Mouse (Mus musculus) brain, embryonic 18.5 days (tissue): Measurements from ENCODE around the gene Npw.
"Not testable (repeated sequence)": the region's sequence is repeated elsewhere in the genome, so short reads cannot be mapped to it uniquely, and the experiment has no call there.

Experiments
- DNase-seq: peaks from one replicate; pipeline ENCODE4 v3.0.0-alpha.2; 2012; ENCODE audit warnings: low read depth, low spot score

Npw gene

GRCm38 (mm10) chr17:24671346-24671745 is 13.1 kb upstream of the Npw start:
- DNase-seq, result no peak

- DNase-seq, result no peak
These were observed 12.1 kb upstream of the Npw start for GRCm38 (mm10) chr17:24670246-24670844.

- peak; percentile 82 for DNase-seq
These were observed 11.4 kb upstream of the Npw start, which contains the start of gene Zfp598 for GRCm38 (mm10) chr17:24669545-24670245. TSS of gene Zfp598 (plus strand) at chr17:24669687.

GRCm38 (mm10) chr17:24669214-24669544 is 10.9 kb upstream of the Npw start:
- DNase-seq, result not testable (repeated sequence)

DNA sequence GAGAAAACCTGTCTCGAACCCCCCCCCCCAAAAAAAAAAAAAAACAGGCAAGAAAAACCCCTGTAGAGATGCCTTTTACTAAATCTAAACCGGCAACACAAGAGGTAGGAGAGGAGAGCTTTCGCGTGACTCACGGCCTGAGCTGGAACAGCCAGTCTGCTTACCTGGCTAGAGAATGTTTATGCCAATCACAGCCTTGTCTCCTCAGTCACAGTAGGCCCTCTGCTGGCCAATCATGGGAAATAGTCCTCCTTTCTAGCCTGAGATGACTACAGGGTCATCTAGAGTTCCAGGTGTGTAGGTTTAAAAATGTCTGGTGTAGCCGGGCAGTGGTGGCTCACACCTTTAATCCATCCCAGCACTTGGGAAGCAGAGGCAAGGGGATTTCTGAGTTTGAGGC is 9.2 kb upstream of the Npw start:
- no peak for DNase-seq

DNA sequence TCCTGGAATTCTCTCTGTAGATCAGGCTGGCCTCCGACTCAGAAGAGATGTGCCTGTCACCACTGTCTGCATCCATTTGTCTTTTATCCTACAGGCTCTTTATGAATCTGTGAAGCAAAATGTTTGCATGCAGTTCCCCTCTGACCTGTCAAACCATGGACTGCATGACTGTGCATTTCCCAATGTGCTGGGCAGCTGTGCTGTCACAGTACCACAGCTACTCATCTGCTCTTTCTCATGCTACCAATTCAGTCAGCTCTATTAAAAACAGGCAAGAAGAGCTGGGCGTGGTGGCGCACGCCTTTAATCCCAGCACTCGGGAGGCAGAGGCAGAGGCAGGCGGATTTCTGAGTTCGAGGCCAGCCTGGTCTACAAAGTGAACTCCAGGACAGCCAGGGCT is 8.8 kb upstream of the Npw start:
- not testable (repeated sequence) for DNase-seq

DNA sequence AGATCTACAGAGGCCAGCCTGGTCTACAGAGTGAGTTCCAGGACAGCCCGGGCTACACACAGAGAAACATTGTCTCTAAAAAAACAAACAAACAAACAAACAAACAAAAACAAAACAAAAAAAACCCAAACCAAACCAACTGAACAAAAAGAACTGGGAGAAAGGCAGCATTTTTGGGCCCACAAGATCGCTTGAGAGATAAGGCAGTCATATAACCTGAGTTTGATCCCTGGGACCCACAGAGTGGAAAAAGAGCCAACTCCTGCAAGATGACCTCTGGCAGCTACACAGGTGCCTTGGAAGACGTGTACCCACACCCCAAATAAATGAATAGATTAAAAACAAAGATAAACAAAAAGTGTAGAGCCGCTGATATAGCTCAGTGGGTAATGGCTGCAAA is 3.3 kb downstream of the Npw start:
- DNase-seq, result no peak

DNA sequence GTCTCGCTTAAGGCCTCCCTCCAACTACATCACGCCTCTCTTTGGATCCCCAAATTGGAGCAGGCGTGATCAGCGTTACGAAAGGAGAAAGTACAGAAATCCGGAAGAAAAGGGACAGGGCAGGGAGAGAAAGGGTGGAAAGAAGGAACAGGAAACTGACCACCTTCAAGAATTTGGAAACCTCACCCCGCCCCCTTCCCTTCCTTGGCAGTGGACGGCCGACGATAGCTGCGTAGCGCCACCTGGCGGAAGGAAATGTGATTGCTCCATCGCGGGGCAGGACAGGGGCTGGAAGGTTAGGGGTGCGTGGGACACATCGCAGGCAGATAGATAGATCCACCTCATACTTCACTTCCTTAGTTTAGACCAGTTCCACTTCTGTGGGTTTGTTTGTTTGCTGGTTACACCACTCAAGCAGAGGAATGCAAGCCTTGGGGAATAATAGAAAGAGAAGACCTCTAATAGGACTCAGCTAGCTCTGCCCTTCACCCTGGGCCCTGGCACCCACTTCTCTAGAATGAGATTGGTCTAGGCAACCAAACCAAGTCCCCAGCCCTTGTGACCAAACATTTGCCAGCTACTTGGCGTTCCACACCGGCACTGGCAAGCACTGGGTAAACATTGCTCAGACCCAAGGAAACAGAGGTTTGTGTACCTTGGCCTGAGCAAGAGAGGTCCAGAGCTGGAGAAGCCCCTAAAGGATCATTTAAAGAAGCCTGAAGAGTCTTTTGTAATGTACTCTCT is 4.1 kb downstream of the Npw start:
- no peak for DNase-seq

- no peak for DNase-seq
These were observed 6.4 kb downstream of the Npw start for GRCm38 (mm10) chr17:24651835-24652234.

GRCm38 (mm10) chr17:24650766-24651165 is 7.5 kb downstream of the Npw start:
- no peak for DNase-seq

DNA sequence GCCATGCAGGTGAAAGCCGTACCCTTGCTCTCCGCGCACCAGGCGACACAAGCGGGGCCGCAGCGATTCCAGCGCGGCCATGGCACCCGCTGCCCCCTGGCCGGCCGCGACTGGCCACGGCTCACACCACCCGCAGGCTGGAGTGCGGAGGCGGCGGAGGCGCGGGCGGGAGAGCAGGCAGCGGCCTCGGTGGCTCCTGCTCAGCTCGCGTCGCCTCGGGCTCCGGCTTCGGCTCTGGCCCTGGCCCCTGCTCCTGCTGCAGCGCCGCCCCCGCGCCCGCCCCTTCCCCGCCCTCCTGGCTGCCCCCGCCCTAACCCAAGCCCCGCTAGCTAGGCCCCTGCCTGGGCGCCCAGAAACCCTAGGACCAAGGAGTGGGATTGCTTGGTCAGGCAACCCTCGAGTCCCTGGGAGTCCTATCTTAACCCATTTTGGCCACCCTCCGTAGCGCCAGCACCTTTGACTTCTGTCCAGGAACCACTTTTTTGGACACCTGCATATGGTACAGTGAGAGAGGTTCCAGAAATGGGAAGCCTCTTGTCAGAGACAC is 8.1 kb downstream of the Npw start, which contains the start of gene Slc9a3r2:
Gene Slc9a3r2, minus strand, starts transcription at position 258 of the 547 bp plus-strand sequence.
- no peak for DNase-seq

DNA sequence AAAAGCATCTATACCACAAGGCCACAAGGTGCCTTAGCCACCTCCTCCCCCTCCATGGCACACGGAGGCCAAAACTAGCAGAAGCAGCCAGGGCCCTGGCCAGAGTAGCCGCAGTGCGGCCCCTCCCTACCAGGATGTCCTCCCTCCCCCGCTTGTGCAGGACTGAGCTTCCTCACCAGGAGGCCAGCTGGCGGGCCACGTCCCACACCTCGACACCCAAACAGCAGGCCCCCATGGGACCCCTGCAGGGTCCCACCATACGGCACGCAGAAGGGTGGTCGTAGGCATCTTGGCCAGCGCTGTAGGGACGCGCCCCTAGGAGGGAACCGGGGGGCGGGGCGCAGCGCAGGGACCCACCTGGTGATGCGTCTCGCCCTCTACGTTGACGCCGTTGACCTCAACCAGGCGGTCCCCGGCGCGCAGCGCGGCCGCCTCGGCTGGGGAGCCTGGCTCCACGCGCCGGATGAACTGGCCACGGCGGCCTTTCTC is 8.6 kb downstream of the Npw start:
- no peak for DNase-seq

GRCm38 (mm10) chr17:24648731-24649377 is 9.4 kb downstream of the Npw start:
- no peak for DNase-seq

DNA sequence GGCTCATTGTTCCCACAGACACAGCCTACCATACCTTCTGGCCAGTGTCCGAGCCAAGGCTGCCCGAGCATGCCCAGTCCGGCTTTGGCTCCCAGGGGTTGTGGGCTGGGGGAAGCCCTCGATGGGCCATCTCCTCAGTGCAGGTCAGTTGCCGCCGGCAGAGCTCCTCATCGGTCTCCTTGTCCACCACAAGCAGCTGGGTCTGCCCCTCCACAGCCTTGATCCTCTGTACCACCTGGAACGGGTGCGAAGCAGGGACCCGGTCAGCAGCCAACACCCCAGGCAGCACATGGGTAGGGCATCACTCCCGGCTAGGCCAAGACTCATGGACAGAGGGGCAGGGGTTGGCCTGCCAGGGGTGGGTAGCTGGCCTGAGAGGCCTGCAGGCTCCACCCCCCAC is 10.8 kb downstream of the Npw start:
- DNase-seq, result no peak

GRCm38 (mm10) chr17:24646381-24646780 is 11.9 kb downstream of the Npw start:
- DNase-seq, result no peak

GRCm38 (mm10) chr17:24645916-24646315 is 12.3 kb downstream of the Npw start:
- no peak for DNase-seq

GRCm38 (mm10) chr17:24644875-24645721 is 13.2 kb downstream of the Npw start:
- DNase-seq, result no peak

GRCm38 (mm10) chr17:24644030-24644715 is 14.1 kb downstream of the Npw start:
- no peak for DNase-seq

- DNase-seq, result no peak
These were observed 15.4 kb downstream of the Npw start for GRCm38 (mm10) chr17:24642791-24643343.

DNA sequence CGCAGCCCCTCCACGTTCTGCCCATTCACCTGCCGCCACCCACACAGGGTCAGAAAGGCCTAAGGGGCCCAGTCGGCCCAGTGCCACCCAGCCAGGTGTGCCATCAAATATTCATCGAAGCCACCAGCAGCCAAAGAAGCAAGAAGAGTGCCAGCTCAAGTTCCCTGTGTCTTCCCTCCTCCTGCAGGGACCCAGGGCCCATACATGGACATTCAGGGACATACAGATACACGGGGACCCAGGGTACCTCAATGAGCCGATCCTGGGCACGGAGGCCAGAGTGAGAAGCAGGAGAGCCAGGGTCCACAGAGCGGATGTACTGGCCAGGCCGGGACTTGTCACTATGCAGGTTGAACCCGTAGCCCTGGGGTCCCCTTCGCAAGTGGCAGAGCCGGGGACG is 16.3 kb downstream of the Npw start:
- DNase-seq, result no peak
